Mouse (Mus musculus) CH12.LX (cell line): ENCODE results near the gene Ern1. TPM values are rescaled to one million over a fixed set of nuclear protein-coding genes. Genes with fewer than 3 reads are reported as not detected.
A peak's percentile ranks its signal among the peaks of the same experiment; 100 is the strongest.
"Not testable (repeated sequence)": the region's sequence is repeated elsewhere in the genome, so short reads cannot be mapped to it uniquely, and the experiment has no call there.

Source experiments
- DNase-seq: peaks from one replicate; pipeline ENCODE4 v3.0.0-alpha.2; 2013; ENCODE audit errors: extremely low read depth
- H3K27ac ChIP-seq: 2 replicates; pipeline ENCODE4 v1.5.1; 2012; ENCODE audit warnings: low read depth, mild to moderate bottlenecking, control low read depth, moderate library complexity; ENCODE audit not compliant: insufficient read depth
- H3K27me3 ChIP-seq: replicated peaks from 2 replicates; pipeline ENCODE3; 2012; ENCODE audit warnings: inconsistent platforms
- H3K36me3 ChIP-seq, 2 experiments: replicated peaks in 1 of 2; 2 replicates each; pipeline versions ENCODE3 to v1.6.1; 2012; ENCODE audit warnings: inconsistent platforms in 1 of 2, low read length in 1 of 2, mild to moderate bottlenecking in 1 of 2, mixed read lengths in 1 of 2, moderate library complexity in 1 of 2; ENCODE audit not compliant: control insufficient read depth in 1 of 2, insufficient read depth in 1 of 2
- H3K4me1 ChIP-seq, 2 experiments: 2 replicates each; pipeline ENCODE4 v1.6.1; 2012; ENCODE audit warnings: inconsistent platforms in 1 of 2, moderate library complexity in 1 of 2; ENCODE audit not compliant: insufficient read depth in 2 of 2, control insufficient read depth in 1 of 2
- H3K4me2 ChIP-seq: 2 replicates; pipeline ENCODE4 v1.6.1; 2012; ENCODE audit warnings: low read depth, mild to moderate bottlenecking, control low read depth; ENCODE audit not compliant: poor library complexity, insufficient read depth, severe bottlenecking
- H3K4me3 ChIP-seq, 3 experiments: fragments of 150-350 bp in 1 of 3; sonication (generic) in 1 of 3; replicated peaks in 1 of 3; 2 replicates each; pipeline versions ENCODE3 to v1.5.1; 2011 to 2012; ENCODE audit warnings: low read depth in 2 of 3, low read length in 2 of 3, mild to moderate bottlenecking in 2 of 3, moderate library complexity in 2 of 3, control low read depth in 1 of 3, improper control_type of control experiment in 1 of 3, inconsistent platforms in 1 of 3, mixed read lengths in 1 of 3; ENCODE audit not compliant: poor library complexity in 1 of 3
- H3K79me2 ChIP-seq: replicated peaks from 2 replicates; pipeline ENCODE4 v1.6.1; 2012; ENCODE audit warnings: mild to moderate bottlenecking, moderate library complexity; ENCODE audit not compliant: control insufficient read depth, poor library complexity, insufficient read depth, severe bottlenecking; ENCODE audit errors: extremely low read depth
- H3K9ac ChIP-seq: 2 replicates; pipeline ENCODE4 v1.6.1; 2012; ENCODE audit warnings: low read depth, mild to moderate bottlenecking, control low read depth, moderate library complexity; ENCODE audit not compliant: insufficient read depth
- H3K9me3 ChIP-seq: replicated peaks from 2 replicates; pipeline ENCODE3; 2012; ENCODE audit warnings: low read length, inconsistent platforms, mixed read lengths
- CTCF ChIP-seq, 2 experiments: IDR thresholded peaks in 1 of 2; conservative IDR thresholded peaks in 1 of 2; 2 replicates each; pipeline ENCODE4 v1.5.1; 2011 to 2012; ENCODE audit warnings: low read depth in 2 of 2, low read length in 2 of 2, improper control_type of control experiment in 1 of 2, inconsistent platforms in 1 of 2, mild to moderate bottlenecking in 1 of 2, moderate library complexity in 1 of 2
- E2F4 ChIP-seq: IDR thresholded peaks from 2 replicates; pipeline ENCODE4 v1.6.1; 2011; ENCODE audit warnings: low read depth, low read length, improper control_type of control experiment; ENCODE audit not compliant: insufficient replicate concordance
- ELF1 ChIP-seq: IDR thresholded peaks from 2 replicates; pipeline ENCODE4 v1.6.1; 2014; ENCODE audit warnings: low read depth, mild to moderate bottlenecking, inconsistent platforms, low read length, improper control_type of control experiment
- EP300 ChIP-seq: IDR thresholded peaks from 2 replicates; pipeline ENCODE4 v1.6.1; 2011; ENCODE audit warnings: low read length, improper control_type of control experiment
- JUND ChIP-seq: conservative IDR thresholded peaks from 2 replicates; pipeline ENCODE4 v1.6.1; 2011; ENCODE audit warnings: low read depth, low read length, improper control_type of control experiment
- MYC ChIP-seq: IDR thresholded peaks from 2 replicates; pipeline ENCODE4 v1.6.1; 2011; ENCODE audit warnings: low read depth, mild to moderate bottlenecking, improper control_type of control experiment, low read length
- NELFE ChIP-seq: IDR thresholded peaks from 2 replicates; pipeline ENCODE4 v1.6.1; 2011; ENCODE audit warnings: low read depth, low read length, improper control_type of control experiment
- POLR2A ChIP-seq: IDR thresholded peaks from 2 replicates; pipeline ENCODE4 v1.6.1; 2011; ENCODE audit warnings: low read depth, mild to moderate bottlenecking, improper control_type of control experiment, low read length
- RAD21 ChIP-seq: IDR thresholded peaks from 2 replicates; pipeline ENCODE4 v1.6.1; 2011; ENCODE audit warnings: low read depth, mild to moderate bottlenecking, low read length, improper control_type of control experiment, moderate library complexity
- RCOR1 ChIP-seq: conservative IDR thresholded peaks from 2 replicates; pipeline ENCODE4 v1.6.1; 2012; ENCODE audit warnings: low read depth, mild to moderate bottlenecking, inconsistent platforms, low read length, improper control_type of control experiment
- SMC3 ChIP-seq: IDR thresholded peaks from 2 replicates; pipeline ENCODE4 v1.6.1; 2011; ENCODE audit warnings: low read depth, low read length, improper control_type of control experiment
- USF1 ChIP-seq: IDR thresholded peaks from 2 replicates; pipeline ENCODE4 v1.6.1; 2014; ENCODE audit warnings: low read depth, mild to moderate bottlenecking, inconsistent platforms, low read length, improper control_type of control experiment
- ZC3H11A ChIP-seq: IDR thresholded peaks from 2 replicates; pipeline ENCODE4 v1.6.1; 2012; ENCODE audit warnings: low read depth, mild to moderate bottlenecking, inconsistent platforms, low read length, improper control_type of control experiment
- ZMIZ1 ChIP-seq: IDR thresholded peaks from 2 replicates; pipeline ENCODE4 v1.6.1; 2012; ENCODE audit warnings: low read depth, mild to moderate bottlenecking, inconsistent platforms, low read length, improper control_type of control experiment
- dilution Hi-C: fragments of 300-500 bp; cut with MboI; formaldehyde crosslinking; loops from 2 replicates; pipeline ENCODE4 v1.14.3; 2020; ENCODE audit warnings: low sequenced_read_pairs; ENCODE audit not compliant: extremely low pct_unique_long_range_greater_than_20kb, extremely low pct_ligation_motif_present
- in situ Hi-C: fragments of 300-500 bp; cut with MboI; formaldehyde crosslinking; loops from 3 replicates; pipeline ENCODE4 v1.14.3; 2019; ENCODE audit warnings: low sequenced_read_pairs, low pct_ligation_motif_present, low pct_unique_long_range_greater_than_20kb, mixed read lengths
- polyA plus RNA-seq: library from polyadenylated mRNA; unstranded; fragments of >175 nt; gene quantifications from 2 replicates; pipeline ENCODE4 v1.2.1, GENCODE M21; 2012; ENCODE audit warnings: low read depth; ENCODE audit not compliant: insufficient read length
- total RNA-seq, 2 experiments: library from RNA; depleted of rRNA; stranded (reverse); fragments of 300-350 nt in 1 of 2; fragments of >200 nt in 1 of 2; gene quantifications; 2 replicates each; pipeline ENCODE4 v1.2.3; 2012 to 2014

Ern1 gene
- total and polyA plus RNA-seq, 3 experiments, result 3.0 to 21.7 (median 7.7) TPM

- dilution Hi-C loops (no loop called here), in situ Hi-C loops (no loop called here)
- TF ChIP-seq ZC3H11A, result no peak
- no peak for TF ChIP-seq NELFE
- no peak for TF ChIP-seq POLR2A
- TF ChIP-seq ZMIZ1, result no peak
- no peak for TF ChIP-seq EP300
- TF ChIP-seq MYC, result no peak
- no peak for TF ChIP-seq E2F4
- no peak for TF ChIP-seq RCOR1
- no peaks in the 10 kb centered on the region for H3K27me3 ChIP-seq
- H3K27ac ChIP-seq, result no peak overlapping the region
- H3K79me2 ChIP-seq, result no peaks in the 10 kb centered on the region
- no peak for DNase-seq
- no peak overlapping the region for H3K4me3 ChIP-seq
- no peak overlapping the region for H3K4me2 ChIP-seq
- H3K9ac ChIP-seq, result no peak overlapping the region
- no peaks in the 10 kb centered on the region for H3K4me1 ChIP-seq
- no peaks in the 10 kb centered on the region for H3K9me3 ChIP-seq
- peaks cover 84 to 90% of the 10 kb centered on the region in 2 experiments for H3K36me3 ChIP-seq
These were observed 89.2 kb downstream of the Ern1 start for GRCm38 (mm10) chr11:106398481-106398880.

GRCm38 (mm10) chr11:106397656-106398055 is 90.0 kb downstream of the Ern1 start:
- no peak overlapping the region for H3K4me2 ChIP-seq
- H3K4me1 ChIP-seq, result no peaks in the 10 kb centered on the region
- dilution Hi-C loops, result no loop called here
- no peaks in the 10 kb centered on the region for H3K9me3 ChIP-seq
- DNase-seq, result peak; percentile 54
- H3K9ac ChIP-seq, result no peak overlapping the region
- in situ Hi-C loops, result no loop called here
- H3K79me2 ChIP-seq, result no peaks in the 10 kb centered on the region
- H3K27me3 ChIP-seq, result no peaks in the 10 kb centered on the region
- no peak overlapping the region for H3K27ac ChIP-seq
- no peak for TF ChIP-seq USF1
- TF ChIP-seq SMC3, result peak; percentile 60
- no peak for TF ChIP-seq ELF1
- peak; percentile 14 to 73; a peak in 2 of 4 replicates for TF ChIP-seq CTCF (conservative IDR thresholded peaks at IDR 0.05 in 1 of 2, IDR thresholded peaks at IDR 0.05 in 1 of 2; ENCODE audit: low read depth in 2 of 2, low read length in 2 of 2)
- TF ChIP-seq JUND, result no peak
- peak; percentile 47 for TF ChIP-seq RAD21
- H3K4me3 ChIP-seq, result no peak overlapping the region
- peaks cover 82 to 89% of the 10 kb centered on the region in 2 experiments for H3K36me3 ChIP-seq

- in situ Hi-C loops, result loop anchor here (5.0 kb wide), 1 partner anchor 67 kb away; no protein-coding TSS in a partner anchor
- H3K79me2 ChIP-seq, H3K27ac ChIP-seq, H3K9ac ChIP-seq, H3K27me3 ChIP-seq, H3K9me3 ChIP-seq, DNase-seq, dilution Hi-C loops, H3K4me2 ChIP-seq, H3K4me3 ChIP-seq: not testable (repeated sequence)
- Histone ChIP-seq H3K36me3 (peaks cover 50 to 70% of the 10 kb centered on the region in 2 experiments), H3K4me1 (peaks cover 0 to 13% of the 10 kb centered on the region in 2 experiments; a peak in 2 of 4 replicates)
These were observed 93.6 kb downstream of the Ern1 start for GRCm38 (mm10) chr11:106394055-106394454.
